Mouse (Mus musculus): ENCODE measurements around the gene Zfyve1.

DNA sequence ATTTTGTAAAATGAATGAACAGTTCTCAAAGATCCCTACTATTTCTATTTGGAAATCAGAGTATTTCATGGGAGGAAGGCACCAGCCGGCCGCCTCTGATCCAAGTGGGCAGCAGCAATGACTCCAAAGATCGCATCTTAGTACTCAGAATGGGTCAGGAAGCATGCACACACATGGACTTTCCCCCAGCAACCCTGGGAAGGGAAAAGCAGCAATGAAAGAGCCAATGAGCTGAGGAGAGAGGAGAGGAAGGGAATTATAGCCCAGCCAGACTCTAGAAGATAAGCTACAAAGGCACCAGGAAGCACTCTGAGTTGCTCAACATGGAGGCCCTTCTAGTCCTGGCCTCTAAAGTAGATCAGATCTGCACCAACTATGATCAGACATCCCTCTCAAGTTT lies 16.7 kb downstream of the Zfyve1 start:
- no peak for TF ChIP-seq GATA1 (IDR thresholded peaks at IDR 0.05; ENCODE audit: borderline replicate concordance, low read length)
- no peak for TF ChIP-seq FLI1 (IDR thresholded peaks at IDR 0.05; ENCODE audit: low read length)
